Mouse (Mus musculus): ENCODE data around the gene Cbfb. TPM values are rescaled to one million over a fixed set of nuclear protein-coding genes. Genes with fewer than 3 reads are reported as not detected.

Gene Cbfb
- polyA plus RNA-seq, 1 experiment from 2014 or later, result 85.2 TPM

DNA sequence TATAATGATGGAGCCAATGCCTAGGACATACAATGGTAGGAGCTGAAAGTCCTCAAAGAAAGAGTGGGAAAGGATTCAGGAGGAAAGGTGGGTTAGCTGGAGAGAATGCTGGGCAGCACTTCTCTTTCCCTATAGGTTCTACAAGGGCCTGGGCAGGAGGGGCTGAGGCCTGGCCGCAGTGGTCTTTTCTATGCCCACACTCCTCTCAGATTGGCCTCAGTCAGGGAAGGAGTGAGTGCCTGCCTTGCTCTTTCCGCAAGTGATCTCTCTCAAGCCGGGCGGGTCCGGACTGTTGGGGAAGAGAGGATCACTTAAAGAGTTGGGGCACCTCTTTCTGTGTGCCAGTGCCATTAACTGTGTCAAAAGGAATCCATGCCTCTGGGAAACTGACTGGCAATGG lies 16.2 kb upstream of the Cbfb start:
- H3K36me3 ChIP-seq (ENCODE audit: insufficient read depth), result no peaks in the 10 kb centered on the region
- no peak for DNase-seq
- no peak for TF ChIP-seq CTCF (IDR thresholded peaks at IDR 0.05; ENCODE audit: low read depth)
- H3K27ac ChIP-seq (ENCODE audit: low read depth), result no peak overlapping the region
- peaks cover 6% of the 10 kb centered on the region; the same call in 1 of the 2 replicates for H3K27me3 ChIP-seq (ENCODE audit: insufficient read depth, low read length)
- no peak overlapping the region for H3K9ac ChIP-seq
- 91% methylated on average over 5 of the region's 5 CpGs for WGBS
- H3K4me1 ChIP-seq (ENCODE audit: insufficient read depth), result no peaks in the 10 kb centered on the region
- ATAC-seq (ENCODE audit: insufficient read depth), result no peak
- no peaks in the 10 kb centered on the region for H3K9me3 ChIP-seq (ENCODE audit: low read depth, low read length)
- no peak overlapping the region for H3K4me3 ChIP-seq (ENCODE audit: low read depth, low read length)
- H3K4me2 ChIP-seq, result no peak overlapping the region

DNA sequence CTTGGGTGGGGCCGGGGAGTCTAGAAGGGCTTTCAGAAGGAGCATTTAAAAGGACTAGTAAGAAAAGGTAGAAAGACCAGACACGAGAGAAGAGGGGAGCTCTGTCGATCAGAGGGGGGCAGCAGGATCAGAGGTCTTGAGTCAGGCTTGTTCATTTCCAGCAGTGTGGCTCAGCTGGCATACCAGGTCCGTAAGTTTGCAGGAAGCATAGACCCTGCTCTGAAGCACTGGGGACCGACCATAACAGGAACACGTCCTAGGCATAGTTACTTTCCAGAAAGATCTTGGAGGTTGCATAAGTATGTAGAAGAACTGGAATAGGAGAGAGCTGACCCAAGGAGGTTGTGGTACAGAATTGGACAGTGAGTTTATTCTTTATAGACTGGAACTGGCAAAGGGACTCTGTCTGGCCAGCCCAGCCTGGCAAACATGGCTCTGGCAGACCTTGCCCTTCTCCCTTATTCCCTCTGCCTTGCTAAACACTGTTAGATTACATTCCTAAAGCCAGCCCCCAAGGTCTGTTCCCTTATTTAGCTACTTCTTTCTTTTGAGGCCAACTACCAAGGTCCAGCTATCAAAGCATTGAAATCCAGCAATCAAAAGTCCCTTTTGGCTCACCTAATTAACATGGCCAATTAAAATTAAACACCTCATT lies 15.3 kb upstream of the Cbfb start:
- H3K9ac ChIP-seq, result no peak overlapping the region
- no peak for ATAC-seq (ENCODE audit: insufficient read depth)
- DNase-seq, result no peak
- no peaks in the 10 kb centered on the region for H3K36me3 ChIP-seq (ENCODE audit: insufficient read depth)
- no peak overlapping the region for H3K4me3 ChIP-seq (ENCODE audit: low read depth, low read length)
- H3K4me1 ChIP-seq (ENCODE audit: insufficient read depth), result no peaks in the 10 kb centered on the region
- H3K27ac ChIP-seq (ENCODE audit: low read depth), result no peak overlapping the region
- H3K4me2 ChIP-seq, result no peak overlapping the region
- 77% methylated on average over 6 of the region's 6 CpGs for WGBS
- H3K9me3 ChIP-seq (ENCODE audit: low read depth, low read length), result no peaks in the 10 kb centered on the region
- TF ChIP-seq CTCF (IDR thresholded peaks at IDR 0.05; ENCODE audit: low read depth), result no peak
- H3K27me3 ChIP-seq (ENCODE audit: insufficient read depth, low read length), result peaks cover 6% of the 10 kb centered on the region; the same call in 1 of the 2 replicates

DNA sequence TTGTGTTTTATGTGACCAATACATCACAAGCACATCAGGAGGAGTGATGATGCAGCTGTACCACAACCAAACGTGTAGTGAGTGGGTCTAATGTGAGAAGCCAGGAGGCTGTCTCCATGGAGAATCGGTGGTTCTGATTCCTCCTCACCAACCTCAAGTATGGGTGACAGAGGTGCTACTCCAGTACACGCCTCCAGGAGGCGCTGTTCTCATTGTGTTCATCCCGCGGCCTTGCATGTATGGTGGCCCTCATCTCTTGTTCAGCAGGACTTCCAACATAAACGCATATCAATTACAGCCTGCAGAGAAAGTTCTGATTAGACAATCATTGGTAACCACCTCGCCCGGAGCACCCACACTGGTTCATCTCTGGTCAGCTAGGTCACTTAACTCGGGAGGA lies 12.9 kb upstream of the Cbfb start:
- ATAC-seq (ENCODE audit: insufficient read depth) (no peak), DNase-seq (peak; percentile 68)
- Histone ChIP-seq H3K9ac (no peak overlapping the region), H3K4me3 (ENCODE audit: low read depth, low read length) (no peak overlapping the region), H3K36me3 (ENCODE audit: insufficient read depth) (no peaks in the 10 kb centered on the region), H3K4me2 (no peak overlapping the region), H3K27me3 (ENCODE audit: insufficient read depth, low read length) (peaks cover 1% of the 10 kb centered on the region; the same call in 1 of the 2 replicates), H3K27ac (ENCODE audit: low read depth) (no peak overlapping the region), H3K4me1 (ENCODE audit: insufficient read depth) (no peaks in the 10 kb centered on the region), H3K9me3 (ENCODE audit: low read depth, low read length) (no peaks in the 10 kb centered on the region)
- TF ChIP-seq CTCF (IDR thresholded peaks at IDR 0.05; ENCODE audit: low read depth), result peak; percentile 71
- 48% methylated on average over 10 of the region's 10 CpGs for WGBS

DNA sequence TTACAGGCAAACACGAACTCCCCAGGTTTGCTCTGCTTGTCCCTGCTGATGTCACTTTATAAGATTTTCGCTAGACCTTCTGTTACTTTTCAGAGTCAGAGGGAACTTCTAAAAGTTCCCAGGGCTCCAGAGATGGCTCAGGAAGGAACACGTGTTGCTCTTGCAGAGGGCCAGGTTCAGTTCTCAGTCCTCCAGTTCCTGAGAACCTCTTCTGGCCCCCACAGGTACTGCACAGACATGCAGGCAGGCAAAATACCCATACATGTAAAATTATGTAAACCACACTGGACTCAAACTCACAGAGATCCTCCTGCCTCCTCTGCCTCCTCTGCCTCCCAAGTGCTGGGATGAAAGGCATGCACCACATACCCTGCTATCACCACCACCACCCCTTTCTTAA lies 12.4 kb upstream of the Cbfb start:
- Histone ChIP-seq H3K36me3 (ENCODE audit: insufficient read depth) (no peaks in the 10 kb centered on the region), H3K27ac (ENCODE audit: low read depth) (no peak overlapping the region), H3K9me3 (ENCODE audit: low read depth, low read length) (no peaks in the 10 kb centered on the region), H3K4me2 (no peak overlapping the region), H3K9ac (no peak overlapping the region), H3K4me1 (ENCODE audit: insufficient read depth) (no peaks in the 10 kb centered on the region), H3K27me3 (ENCODE audit: insufficient read depth, low read length) (no peaks in the 10 kb centered on the region), H3K4me3 (ENCODE audit: low read depth, low read length) (no peak overlapping the region)
- ATAC-seq (ENCODE audit: insufficient read depth) (no peak), DNase-seq (no peak)
- 64% methylated on average over 3 of the region's 3 CpGs for WGBS
- 0 out of 2 replicates have a peak, but pooled peaks have one; percentile 13 for TF ChIP-seq CTCF (IDR thresholded peaks at IDR 0.05; ENCODE audit: low read depth)

DNA sequence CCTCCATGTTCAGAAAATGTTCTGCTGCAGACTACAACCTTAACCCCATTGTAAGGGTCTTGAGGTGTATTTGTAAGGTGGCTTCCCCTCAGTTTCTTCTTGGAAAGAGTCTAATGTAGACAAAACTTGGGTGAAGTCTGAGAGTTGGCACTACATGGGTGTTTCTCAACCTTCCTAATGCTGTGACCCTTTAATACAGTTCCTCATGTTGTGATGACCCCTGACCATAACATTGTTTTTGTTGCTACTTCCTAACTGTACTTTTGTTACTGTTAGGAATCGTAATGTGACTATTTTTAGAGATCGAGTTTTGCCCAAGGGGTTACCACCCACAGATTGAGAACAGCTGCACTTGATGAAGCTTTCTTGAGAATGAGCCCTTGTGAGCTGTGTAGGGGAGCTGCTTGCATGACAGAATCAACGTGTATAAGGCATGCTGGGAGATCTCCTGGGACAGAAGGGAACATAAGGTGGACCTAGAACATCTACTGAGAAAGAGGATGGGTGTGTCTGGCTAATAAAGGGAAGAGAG lies 9.3 kb upstream of the Cbfb start:
- 0 out of 2 replicates have a peak, but pooled peaks cover 2% of the 10 kb centered on the region for H3K4me1 ChIP-seq (ENCODE audit: insufficient read depth)
- H3K9me3 ChIP-seq (ENCODE audit: low read depth, low read length), result no peaks in the 10 kb centered on the region
- no peak overlapping the region for H3K4me2 ChIP-seq
- TF ChIP-seq CTCF (IDR thresholded peaks at IDR 0.05; ENCODE audit: low read depth), result no peak
- no peaks in the 10 kb centered on the region for H3K36me3 ChIP-seq (ENCODE audit: insufficient read depth)
- WGBS, result 43% methylated on average over 3 of the region's 3 CpGs
- H3K4me3 ChIP-seq (ENCODE audit: low read depth, low read length), result no peak overlapping the region
- no peaks in the 10 kb centered on the region for H3K27me3 ChIP-seq (ENCODE audit: insufficient read depth, low read length)
- no peak for ATAC-seq (ENCODE audit: insufficient read depth)
- H3K9ac ChIP-seq, result no peak overlapping the region
- H3K27ac ChIP-seq (ENCODE audit: low read depth), result no peak overlapping the region
- DNase-seq, result no peak

DNA sequence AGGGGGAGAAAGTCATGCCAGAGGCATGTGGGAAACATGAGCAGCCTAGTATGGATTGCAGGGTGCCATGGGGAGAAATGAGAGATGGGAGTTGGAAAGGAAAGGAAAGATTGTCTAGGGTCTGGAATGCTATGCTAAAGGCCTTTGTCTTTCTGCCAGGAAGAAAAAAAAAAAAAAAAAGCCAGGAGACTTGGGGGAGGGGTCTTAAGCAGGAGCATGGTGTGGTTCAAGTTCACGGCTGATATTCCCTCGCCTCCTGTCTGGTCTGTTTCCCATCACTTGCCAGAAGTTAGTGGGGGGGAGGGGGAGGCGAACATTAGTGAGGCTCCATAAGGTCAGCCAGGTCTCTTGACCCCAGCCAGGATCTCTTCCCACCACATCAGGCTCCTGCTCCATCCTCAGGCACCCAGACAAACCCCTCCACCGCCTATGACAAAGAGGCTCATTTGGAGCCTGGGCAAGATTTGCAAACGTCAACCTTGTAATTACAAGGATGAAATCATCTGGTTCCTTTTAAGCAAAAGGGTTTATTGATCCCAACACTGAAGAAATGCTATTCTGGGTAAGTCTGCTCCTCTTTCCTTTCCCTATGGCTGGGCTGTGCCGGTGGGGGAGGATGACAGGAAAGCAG lies 6.1 kb upstream of the Cbfb start:
- no peak overlapping the region for H3K4me3 ChIP-seq (ENCODE audit: low read depth, low read length)
- no peaks in the 10 kb centered on the region for H3K27me3 ChIP-seq (ENCODE audit: insufficient read depth, low read length)
- no peak overlapping the region for H3K9ac ChIP-seq
- no peak overlapping the region for H3K4me2 ChIP-seq
- peak; percentile 38; the same call in 1 of the 2 replicates for ATAC-seq (ENCODE audit: insufficient read depth)
- no peaks in the 10 kb centered on the region for H3K9me3 ChIP-seq (ENCODE audit: low read depth, low read length)
- H3K4me1 ChIP-seq (ENCODE audit: insufficient read depth), result 0 out of 2 replicates have a peak, but pooled peaks cover 2% of the 10 kb centered on the region
- peak overlapping the region; percentile 65; the same call in 1 of the 2 replicates for H3K27ac ChIP-seq (ENCODE audit: low read depth)
- 16% methylated on average over 6 of the region's 6 CpGs for WGBS
- TF ChIP-seq CTCF (IDR thresholded peaks at IDR 0.05; ENCODE audit: low read depth), result no peak
- peak; percentile 52 for DNase-seq
- H3K36me3 ChIP-seq (ENCODE audit: insufficient read depth), result no peaks in the 10 kb centered on the region

DNA sequence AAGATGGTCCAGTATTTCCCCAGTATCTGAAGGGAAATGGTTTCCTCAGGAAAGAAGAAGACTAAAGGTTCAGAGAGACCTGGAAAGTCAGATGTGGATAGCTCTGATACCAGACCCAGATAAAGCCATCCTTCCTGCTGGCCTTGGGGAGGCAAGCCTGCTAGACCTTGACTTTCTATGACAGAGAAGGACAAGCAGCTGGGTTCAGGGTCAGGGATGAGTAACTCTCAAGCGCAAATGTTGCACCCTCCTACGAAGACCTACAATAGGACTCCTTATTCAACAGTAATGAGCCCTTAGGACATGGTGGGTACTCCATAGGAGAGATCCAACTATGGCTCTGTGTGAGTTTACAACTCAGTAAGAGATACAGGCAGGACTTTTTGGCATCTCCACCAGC lies 5.3 kb upstream of the Cbfb start:
- H3K36me3 ChIP-seq (ENCODE audit: insufficient read depth), result no peaks in the 10 kb centered on the region
- no peak for TF ChIP-seq CTCF (IDR thresholded peaks at IDR 0.05; ENCODE audit: low read depth)
- H3K4me3 ChIP-seq (ENCODE audit: low read depth, low read length), result no peak overlapping the region
- WGBS, result 87% methylated on average over 2 of the region's 2 CpGs
- no peak overlapping the region for H3K9ac ChIP-seq
- H3K27ac ChIP-seq (ENCODE audit: low read depth), result peak overlapping the region; percentile 65
- no peak overlapping the region for H3K4me2 ChIP-seq
- ATAC-seq (ENCODE audit: insufficient read depth) (no peak), DNase-seq (no peak)
- no peaks in the 10 kb centered on the region for H3K27me3 ChIP-seq (ENCODE audit: insufficient read depth, low read length)
- no peaks in the 10 kb centered on the region for H3K9me3 ChIP-seq (ENCODE audit: low read depth, low read length)
- 0 out of 2 replicates have a peak, but pooled peaks cover 2% of the 10 kb centered on the region for H3K4me1 ChIP-seq (ENCODE audit: insufficient read depth)

Data from lung, embryonic 14.5 days (tissue).